Mouse (Mus musculus) retina, postnatal 7 days (tissue): ENCODE data around the gene Prpsap1.
"Not testable (repeated sequence)": the region's sequence is repeated elsewhere in the genome, so short reads cannot be mapped to it uniquely, and the experiment has no call there.

ENCODE experiments used
- DNase-seq: peaks from one replicate; pipeline ENCODE4 v3.0.0-alpha.2; 2012; ENCODE audit warnings: low read depth, low spot score

Prpsap1 gene

GRCm38 (mm10) chr11:116515330-116516020, 21.5 kb upstream of the Prpsap1 start:
- no peak for DNase-seq

GRCm38 (mm10) chr11:116513531-116514038, 19.6 kb upstream of the Prpsap1 start:
- no peak for DNase-seq

- no peak for DNase-seq
Measured at GRCm38 (mm10) chr11:116512987-116513386, 19.0 kb upstream of the Prpsap1 start.

GRCm38 (mm10) chr11:116512154-116512553, 18.2 kb upstream of the Prpsap1 start:
- DNase-seq = no peak

GRCm38 (mm10) chr11:116511301-116511868, 17.4 kb upstream of the Prpsap1 start:
- no peak for DNase-seq

- no peak for DNase-seq
Measured at GRCm38 (mm10) chr11:116508689-116509088, 14.7 kb upstream of the Prpsap1 start.

- no peak for DNase-seq
Measured at GRCm38 (mm10) chr11:116506151-116506875, 12.3 kb upstream of the Prpsap1 start.

- DNase-seq = no peak
Measured at GRCm38 (mm10) chr11:116505573-116505972, 11.6 kb upstream of the Prpsap1 start.

GRCm38 (mm10) chr11:116504516-116504915, 10.5 kb upstream of the Prpsap1 start:
- no peak for DNase-seq

- DNase-seq = peak; percentile 62
Measured at GRCm38 (mm10) chr11:116501005-116501746, 7.2 kb upstream of the Prpsap1 start.

- DNase-seq = no peak
Measured at GRCm38 (mm10) chr11:116499018-116499417, 5.0 kb upstream of the Prpsap1 start.

GRCm38 (mm10) chr11:116498596-116498995, 4.6 kb upstream of the Prpsap1 start:
- DNase-seq = no peak

GRCm38 (mm10) chr11:116497313-116497712, 3.3 kb upstream of the Prpsap1 start:
- DNase-seq = no peak

GRCm38 (mm10) chr11:116494474-116495174, 622 bp upstream of the Prpsap1 start:
- DNase-seq = peak; percentile 45

- DNase-seq = no peak
Measured at GRCm38 (mm10) chr11:116493191-116493590, 811 bp downstream of the Prpsap1 start.

GRCm38 (mm10) chr11:116492507-116492906, 1.5 kb downstream of the Prpsap1 start:
- DNase-seq = not testable (repeated sequence)

GRCm38 (mm10) chr11:116491338-116491737, 2.7 kb downstream of the Prpsap1 start:
- DNase-seq = no peak

GRCm38 (mm10) chr11:116490232-116491107, 3.5 kb downstream of the Prpsap1 start:
- DNase-seq = peak; percentile 87

GRCm38 (mm10) chr11:116489771-116490231, 4.2 kb downstream of the Prpsap1 start:
- DNase-seq = no peak
